Mouse (Mus musculus): ENCODE measurements at regions not wholly inside any gene's neighbourhood (a gene's known extent, or its start where the extent isn't known, plus 50 kb on each side); places are given as distances from the start of the nearest gene placed in this dataset.

DNA sequence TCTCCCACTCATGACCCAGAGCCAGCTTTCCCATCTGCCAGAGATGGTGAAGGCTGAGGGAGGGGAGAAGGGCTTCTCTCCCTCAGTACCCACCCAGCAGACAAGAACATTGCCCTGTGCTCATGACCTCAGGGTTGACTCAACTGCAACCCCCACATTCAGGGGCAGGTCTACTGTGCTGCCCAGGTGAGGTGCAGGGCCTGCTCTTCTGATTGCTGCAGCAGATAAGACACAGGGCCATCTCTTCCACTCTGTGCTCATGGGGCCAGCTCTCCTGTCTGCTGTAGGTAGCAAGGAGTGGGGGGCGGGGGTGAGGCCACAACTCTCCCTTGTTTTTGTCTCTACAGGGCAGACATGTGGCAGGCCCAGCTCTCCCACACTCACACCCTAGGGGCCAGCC, 84.1 kb upstream of the Xpo1 start:
- DNase-seq, result no peak

DNA sequence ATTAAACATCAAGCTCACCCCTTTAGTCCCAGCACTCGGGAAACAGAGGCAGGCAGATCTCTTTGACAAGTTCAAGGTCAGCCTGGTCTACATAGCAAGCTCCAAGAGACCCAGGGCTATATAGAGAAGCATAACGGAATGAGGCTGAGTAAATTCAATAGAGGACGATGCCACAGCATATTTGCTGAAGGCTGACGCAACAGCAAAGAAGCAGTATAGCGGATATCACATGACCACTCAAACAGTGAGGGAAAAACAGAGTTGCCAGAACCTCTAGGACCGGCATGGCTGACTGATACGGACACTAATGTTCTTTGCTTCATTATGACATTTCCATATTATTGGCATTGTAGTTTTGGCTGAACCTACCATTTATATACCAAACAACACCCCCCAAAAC, 74.2 kb upstream of the Xpo1 start:
- no peak for DNase-seq

GRCm38 (mm10) chr11:23185211-23185610, 70.6 kb upstream of the Xpo1 start:
- peak in 1 of 2 experiments; percentile 8 for DNase-seq

DNA sequence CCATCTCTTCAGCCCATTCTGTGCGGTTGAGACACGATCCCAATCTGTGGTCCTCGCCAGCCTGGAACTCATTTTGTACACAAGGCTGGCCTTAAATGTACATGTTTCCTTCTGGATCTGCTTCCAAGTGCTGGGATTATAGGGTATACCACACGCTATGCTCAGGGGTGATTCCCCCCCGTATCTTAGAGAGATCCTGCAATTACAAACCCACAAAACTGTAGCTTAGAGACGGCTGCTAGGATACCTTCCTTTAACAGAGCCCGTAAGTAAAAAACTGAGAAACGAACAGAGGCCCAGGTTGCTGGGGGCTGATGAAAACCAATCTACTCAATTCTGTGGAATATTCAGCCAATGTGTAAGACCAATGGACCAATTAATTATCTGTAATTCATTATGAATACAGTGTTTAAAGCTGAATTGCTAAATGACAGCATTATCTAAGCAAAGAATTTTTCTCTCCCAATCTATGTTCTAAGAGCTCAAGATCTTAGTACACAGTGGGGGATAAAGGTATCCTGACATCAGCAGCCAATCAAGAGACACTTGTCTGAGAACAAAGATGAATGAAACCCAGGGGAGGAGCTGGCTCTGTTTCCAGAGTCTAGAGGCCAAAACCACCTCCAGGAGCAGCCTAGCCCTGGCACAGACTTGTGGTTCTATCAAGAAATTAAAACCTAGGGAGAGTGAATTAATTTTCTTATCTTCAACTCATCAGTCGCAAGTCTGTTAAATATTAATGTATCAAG, 54.0 kb upstream of the Xpo1 start:
- no peak for DNase-seq

DNA sequence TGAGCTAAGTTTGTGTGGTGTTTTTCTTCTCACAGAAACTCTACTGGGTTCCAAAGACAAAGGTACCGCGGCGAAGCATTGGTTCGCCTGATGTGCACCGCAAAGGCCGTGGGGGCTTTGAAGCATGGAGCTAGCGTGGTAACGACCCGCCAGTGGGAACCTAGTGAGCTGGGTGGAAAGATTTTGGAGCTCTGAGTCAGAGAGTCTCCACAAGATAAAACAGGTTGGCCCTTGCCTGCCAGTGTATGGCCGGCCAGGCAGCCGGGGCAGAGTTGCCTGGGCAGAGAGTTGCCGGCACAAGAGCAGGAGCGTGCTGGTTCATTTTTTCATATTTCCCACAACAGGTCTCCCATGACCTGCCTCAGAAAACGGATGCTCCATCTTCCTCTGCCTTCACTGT, 52.3 kb upstream of the Xpo1 start:
- no peak for DNase-seq

DNA sequence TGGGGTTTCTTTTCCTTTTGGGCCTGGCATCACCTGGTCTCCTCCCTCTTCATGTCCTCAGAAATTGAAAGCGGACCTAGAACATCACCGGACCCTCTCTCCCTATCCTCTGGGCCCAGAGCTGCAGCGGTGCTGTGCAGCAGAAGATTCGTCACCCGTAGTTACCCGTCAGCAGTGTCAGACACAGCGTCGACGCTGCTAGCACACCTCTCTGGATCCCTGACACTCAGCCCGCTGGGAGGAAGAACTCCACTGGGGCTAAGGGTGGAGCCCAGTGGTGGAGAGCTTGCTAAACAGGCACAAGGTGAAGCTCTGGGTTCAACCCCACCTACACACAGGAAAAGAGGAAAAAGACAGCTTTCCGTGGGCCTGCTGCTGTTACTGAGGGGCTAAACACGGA, 51.8 kb upstream of the Xpo1 start:
- DNase-seq, result no peak

All from kidney, postnatal 25 days (tissue).